Mouse (Mus musculus): Measurements from ENCODE around the gene Kcns3. TPM values are rescaled to one million over a fixed set of nuclear protein-coding genes. Genes with fewer than 3 reads are reported as not detected.
"Not testable (repeated sequence)": the region's sequence is repeated elsewhere in the genome, so short reads cannot be mapped to it uniquely, and the experiment has no call there.

The Kcns3 gene
- total RNA-seq, 2 experiments from 2014 or later, result not detected

DNA sequence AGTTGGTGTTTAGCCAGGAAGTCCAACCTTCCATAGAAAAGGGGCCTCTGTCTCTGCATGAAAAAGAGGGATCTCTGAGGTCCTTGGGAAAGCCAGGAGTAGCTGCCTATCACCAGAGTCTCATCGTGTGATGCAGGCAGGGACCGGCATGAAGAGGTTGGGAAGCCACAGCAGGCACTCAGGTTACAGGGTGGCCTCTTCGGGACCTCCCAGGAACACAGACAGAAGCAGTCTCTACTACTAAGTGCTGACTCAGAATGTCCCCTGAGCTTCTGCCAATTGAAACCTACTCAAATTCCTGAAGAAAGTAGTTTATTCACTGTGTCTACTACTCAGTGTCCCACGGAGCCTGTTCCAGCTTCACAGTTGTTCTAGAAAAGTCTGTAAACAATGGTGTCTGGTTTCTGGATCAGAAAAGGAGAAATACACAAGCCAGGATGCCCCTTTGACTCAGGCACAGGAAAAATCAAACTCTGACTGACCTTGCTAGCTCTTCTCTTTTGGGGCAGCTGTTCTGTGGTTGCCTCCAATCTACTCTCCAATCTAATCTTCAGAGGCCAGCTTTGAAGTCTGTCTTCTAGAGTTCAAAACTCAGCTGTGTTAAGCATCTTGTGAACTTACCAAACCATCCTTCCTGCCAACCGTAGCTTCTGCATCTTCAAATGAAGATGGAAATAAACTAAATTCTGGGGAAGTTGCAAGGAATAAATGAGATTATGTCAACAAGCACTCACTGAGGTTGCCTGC, 62.1 kb downstream of the Kcns3 start:
- no peak for ATAC-seq (replicated peaks; ENCODE audit: poor library complexity, severe bottlenecking)

DNA sequence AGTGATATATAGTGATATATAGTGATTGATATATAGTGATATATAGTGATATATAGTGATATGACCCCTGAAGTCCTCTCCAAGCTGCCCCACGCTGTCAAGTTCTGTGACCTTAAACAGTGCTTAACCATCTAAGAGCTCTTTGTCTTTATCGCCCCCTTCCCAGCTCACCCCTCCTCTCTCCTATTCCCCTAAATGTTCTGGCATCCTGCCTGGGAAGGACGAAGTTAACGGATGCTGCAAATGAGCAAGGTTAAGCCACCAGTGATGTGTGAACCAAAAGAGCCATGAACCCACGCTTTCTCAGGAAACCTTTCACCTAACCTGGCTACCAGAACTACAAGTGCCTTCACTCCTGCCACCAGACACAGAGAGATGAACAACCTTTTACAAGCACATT, 64.0 kb downstream of the Kcns3 start:
- no peak for ATAC-seq (replicated peaks; ENCODE audit: poor library complexity, severe bottlenecking)

DNA sequence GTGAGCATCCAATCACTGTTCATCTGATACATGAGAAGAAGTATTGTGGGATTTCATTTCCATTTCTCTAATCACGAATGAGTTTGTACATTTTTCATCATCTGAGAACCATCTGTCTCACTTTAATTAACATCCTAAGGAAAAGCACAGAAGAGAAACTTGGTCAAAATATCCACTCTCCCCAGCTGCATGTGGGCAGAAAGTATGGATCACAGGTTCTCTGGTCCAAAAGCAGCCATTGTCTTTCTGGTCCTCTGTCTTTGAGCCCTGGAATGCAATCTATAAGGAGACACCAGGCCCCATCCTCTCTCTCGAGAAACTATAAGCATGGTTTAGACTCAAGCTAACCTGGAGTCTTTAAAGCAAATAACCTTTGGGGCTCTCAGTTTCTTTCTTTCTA, 79.8 kb downstream of the Kcns3 start:
- ATAC-seq (replicated peaks; ENCODE audit: poor library complexity, severe bottlenecking), result no peak

DNA sequence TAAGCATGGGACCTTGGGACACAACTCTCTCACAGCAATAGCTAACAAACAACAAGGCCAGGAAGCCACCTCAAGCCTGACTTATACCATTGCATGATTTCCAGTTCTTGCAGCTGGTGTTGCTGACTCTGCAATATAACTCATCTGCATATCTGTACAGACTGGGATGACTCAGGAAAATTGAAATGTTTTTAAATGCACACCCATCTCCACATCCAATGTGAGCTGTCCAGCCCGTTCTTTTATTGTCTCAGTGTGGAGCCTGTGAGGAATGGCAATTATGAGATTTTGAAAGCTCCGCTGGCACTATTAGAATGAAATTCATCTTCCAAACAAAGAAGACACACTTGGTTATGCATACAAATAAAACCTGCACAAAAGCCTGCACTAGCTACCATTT, 84.0 kb downstream of the Kcns3 start:
- no peak for ATAC-seq (replicated peaks; ENCODE audit: poor library complexity, severe bottlenecking)

DNA sequence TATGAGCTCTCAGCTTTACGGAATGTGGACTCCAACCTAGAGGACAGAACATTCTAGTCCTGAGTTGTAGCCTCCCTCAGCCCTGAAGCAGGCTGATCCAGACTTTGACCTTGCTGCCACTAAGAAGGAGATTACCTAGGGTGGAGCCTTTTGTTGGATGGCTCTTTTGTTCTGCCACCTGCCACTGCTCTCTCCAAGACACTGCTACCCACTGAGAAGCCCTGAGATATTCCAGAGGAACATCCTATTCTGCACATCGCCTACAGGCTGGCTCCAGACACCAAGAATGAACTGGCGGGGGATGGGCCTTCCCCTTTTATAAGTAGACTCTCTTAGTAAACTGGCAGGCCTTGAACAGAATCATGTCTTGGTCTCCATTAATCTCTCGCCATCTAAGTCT, 98.2 kb downstream of the Kcns3 start:
- ATAC-seq (replicated peaks; ENCODE audit: poor library complexity, severe bottlenecking), result not testable (repeated sequence)

DNA sequence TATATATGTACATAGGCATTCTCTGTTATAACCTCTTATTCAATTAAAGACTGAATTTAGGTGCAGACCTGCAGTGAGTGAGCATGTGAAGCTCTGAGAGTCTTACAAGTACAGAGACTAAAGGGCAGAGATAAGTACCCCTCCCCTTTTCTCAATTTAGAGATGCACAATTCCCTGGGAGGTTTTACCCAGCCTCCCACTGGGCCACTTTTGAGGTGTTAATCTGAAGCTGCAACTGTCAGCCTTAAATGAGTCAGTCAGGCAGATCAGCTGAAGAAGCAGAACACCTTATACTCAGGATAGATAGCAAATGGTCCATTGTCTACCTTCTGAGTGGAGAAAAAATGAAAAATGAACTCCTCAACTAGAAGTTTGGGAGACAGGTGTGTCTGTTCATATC, 109.0 kb downstream of the Kcns3 start:
- ATAC-seq (replicated peaks; ENCODE audit: poor library complexity, severe bottlenecking), result no peak

Other genes starting within 250 kb of the Kcns3 start
- gene Msgn1, start 57.9 kb upstream of the Kcns3 start, total RNA-seq (2014; fragmentation: Nextera tagmentation), result not detected in 2 replicates
- not detected in 2 replicates for gene Msgn1, start 57.9 kb upstream of the Kcns3 start, total RNA-seq (2017)
- 10.7 and 13.0 TPM in 2 replicates for gene Gen1, start 114.7 kb upstream of the Kcns3 start, total RNA-seq (2014; fragmentation: Nextera tagmentation)
- 20.8 and 20.9 TPM in 2 replicates for gene Gen1, start 114.7 kb upstream of the Kcns3 start, total RNA-seq (2017)
- gene Smc6, start 114.8 kb upstream of the Kcns3 start, total RNA-seq (2014; fragmentation: Nextera tagmentation), result 72.0 and 77.1 TPM in 2 replicates
- gene Smc6, start 114.8 kb upstream of the Kcns3 start, total RNA-seq (2017), result 91.5 and 124 TPM in 2 replicates